Mouse (Mus musculus) lung, postnatal 0 days (tissue): ENCODE measurements around the gene Gm28230.

Experiments
- CTCF ChIP-seq: IDR thresholded peaks from 2 replicates; pipeline ENCODE4 v1.5.1; 2016; ENCODE audit warnings: antibody characterized with exemption, mild to moderate bottlenecking
- EP300 ChIP-seq: IDR thresholded peaks from 2 replicates; pipeline ENCODE4 v1.6.1; 2016; ENCODE audit warnings: antibody characterized with exemption, mild to moderate bottlenecking, control low read depth

- TF ChIP-seq CTCF (no peak), EP300 (no peak)
These were observed 28.1 kb upstream of the Gm28230 start for GRCm38 (mm10) chr2:74698201-74699052.
